Mouse (Mus musculus) embryonic facial prominence, embryonic 15.5 days (tissue): ENCODE data around the gene Ugt1a10. TPM values are rescaled to one million over a fixed set of nuclear protein-coding genes. Genes with fewer than 3 reads are reported as not detected.

ENCODE experiments used
- ATAC-seq: fragments of 200-750 bp; cut with Nextera tagmentation; 2 replicates; pipeline ENCODE4 v1.8.0; 2017; ENCODE audit warnings: low read depth, moderate TSS enrichment; ENCODE audit not compliant: insufficient number of reproducible peaks, low FRiP score, low TSS enrichment
- H3K27ac ChIP-seq: fragments of 300-500 bp; sonication (generic); replicated peaks from 2 replicates; pipeline ENCODE4 v1.5.1; 2015; ENCODE audit warnings: mild to moderate bottlenecking, inconsistent platforms
- H3K27me3 ChIP-seq: fragments of 300-500 bp; sonication (generic); 2 replicates; pipeline ENCODE4 v1.6.1; 2015; ENCODE audit warnings: inconsistent platforms
- H3K36me3 ChIP-seq: fragments of 300-500 bp; sonication (generic); 2 replicates; pipeline ENCODE4 v1.6.1; 2015; ENCODE audit warnings: mild to moderate bottlenecking, inconsistent platforms
- H3K4me1 ChIP-seq: fragments of 300-500 bp; sonication (generic); 2 replicates; pipeline ENCODE4 v1.6.1; 2015; ENCODE audit warnings: inconsistent platforms
- H3K4me2 ChIP-seq: fragments of 300-500 bp; sonication (generic); replicated peaks from 2 replicates; pipeline ENCODE4 v1.6.1; 2015; ENCODE audit warnings: mild to moderate bottlenecking, inconsistent platforms
- H3K4me3 ChIP-seq: fragments of 300-500 bp; sonication (generic); replicated peaks from 2 replicates; pipeline ENCODE4 v1.5.1; 2015; ENCODE audit warnings: mild to moderate bottlenecking, inconsistent platforms
- H3K9ac ChIP-seq: fragments of 300-500 bp; sonication (generic); 2 replicates; pipeline ENCODE4 v1.6.1; 2015; ENCODE audit warnings: inconsistent platforms
- H3K9me3 ChIP-seq: fragments of 300-500 bp; sonication (generic); replicated peaks from 2 replicates; pipeline ENCODE4 v1.6.1; 2016; ENCODE audit warnings: inconsistent platforms
- WGBS: fragments of 180-500 bp; shearing (Covaris S2); methylation state at CpG from one replicate; pipeline ENCODE4 v1.1.7; 2015; 5-methylcytosine and 5-hydroxymethylcytosine counted together
- polyA plus RNA-seq: library from polyadenylated mRNA; unstranded; fragments of >200 nt; fragmentation: Nextera tagmentation; extraction: Ambion mirVana; gene quantifications from 2 replicates; pipeline ENCODE4 v1.2.1, GENCODE M21; 2015

Ugt1a10 gene
- polyA plus RNA-seq, 1 experiment from 2014 or later: not detected

- Histone ChIP-seq H3K4me2 (no peak within 1 kb of the TSS), H3K4me1 (peaks cover 6% of the 10 kb centered on the region; the same call in 1 of the 2 replicates), H3K4me3 (no peak within 1 kb of the TSS), H3K9ac (no peak within 1 kb of the TSS), H3K27ac (no peak within 1 kb of the TSS), H3K36me3 (no peaks in the 10 kb centered on the region), H3K9me3 (no peaks in the 10 kb centered on the region), H3K27me3 (no peaks in the 10 kb centered on the region)
- WGBS: 80% methylated on average over 7 of the region's 7 CpGs
- ATAC-seq: no peak
Observed at GRCm38 (mm10) chr1:88200456-88200855, 145.3 kb downstream of the Ugt1a10 start, which contains the start of gene Ugt1a2. Gene Ugt1a2 (plus strand): TSS chr1:88200601.

GRCm38 (mm10) chr1:88205294-88205922 lies 150.2 kb downstream of the Ugt1a10 start, which contains the start of gene Dnajb3:
Gene Dnajb3 (minus strand): TSS chr1:88205782.
- Histone ChIP-seq H3K4me3 (peak within 1 kb of the TSS; percentile 54), H3K27ac (no peak within 1 kb of the TSS), H3K9me3 (no peaks in the 10 kb centered on the region), H3K4me1 (peaks cover 7% of the 10 kb centered on the region; the same call in 1 of the 2 replicates), H3K27me3 (no peaks in the 10 kb centered on the region), H3K4me2 (peak within 1 kb of the TSS; percentile 82), H3K9ac (peak within 1 kb of the TSS; percentile 59), H3K36me3 (no peaks in the 10 kb centered on the region)
- WGBS: 6% methylated on average over 62 of the region's 62 CpGs
- ATAC-seq: peak; percentile 97

- WGBS: 81% methylated on average over 2 of the region's 2 CpGs
Observed at GRCm38 (mm10) chr1:88206843-88207479, 151.8 kb downstream of the Ugt1a10 start.

GRCm38 (mm10) chr1:88211812-88212211 lies 156.6 kb downstream of the Ugt1a10 start, which contains the start of gene Ugt1a1:
Gene Ugt1a1 (plus strand): TSS chr1:88211959.
- H3K27me3 ChIP-seq: no peaks in the 10 kb centered on the region
- no peak within 1 kb of the TSS for H3K9ac ChIP-seq
- H3K27ac ChIP-seq: no peak within 1 kb of the TSS
- H3K4me1 ChIP-seq: no peaks in the 10 kb centered on the region
- H3K9me3 ChIP-seq: peaks cover 47% of the 10 kb centered on the region
- no peak for ATAC-seq
- no peak within 1 kb of the TSS for H3K4me2 ChIP-seq
- H3K4me3 ChIP-seq: no peak within 1 kb of the TSS
- H3K36me3 ChIP-seq: no peaks in the 10 kb centered on the region
- WGBS: 66% methylated on average over 8 of the region's 8 CpGs

More at GRCm38 (mm10) chr1:88206843-88207479, 151.8 kb downstream of the Ugt1a10 start:
- Histone ChIP-seq H3K4me3 (no peak overlapping the region), H3K27ac (no peak overlapping the region), H3K9me3 (peaks cover 7% of the 10 kb centered on the region), H3K36me3 (no peaks in the 10 kb centered on the region), H3K9ac (no peak overlapping the region), H3K4me2 (no peak overlapping the region), H3K4me1 (peaks cover 7% of the 10 kb centered on the region; the same call in 1 of the 2 replicates), H3K27me3 (no peaks in the 10 kb centered on the region)
- ATAC-seq: no peak

- no peak overlapping the region for H3K27ac ChIP-seq
- no peaks in the 10 kb centered on the region for H3K36me3 ChIP-seq
- H3K4me3 ChIP-seq: no peak overlapping the region
- H3K4me1 ChIP-seq: no peaks in the 10 kb centered on the region
- no peak overlapping the region for H3K9ac ChIP-seq
- no peak overlapping the region for H3K4me2 ChIP-seq
- peaks cover 52% of the 10 kb centered on the region for H3K9me3 ChIP-seq
- ATAC-seq: no peak
- H3K27me3 ChIP-seq: no peaks in the 10 kb centered on the region
- 58% methylated on average over 8 of the region's 8 CpGs for WGBS
Observed at GRCm38 (mm10) chr1:88212341-88213045, 157.3 kb downstream of the Ugt1a10 start.

GRCm38 (mm10) chr1:88213061-88213460 lies 157.9 kb downstream of the Ugt1a10 start:
- Histone ChIP-seq H3K9me3 (peaks cover 55% of the 10 kb centered on the region), H3K27me3 (no peaks in the 10 kb centered on the region), H3K4me2 (no peak overlapping the region), H3K36me3 (no peaks in the 10 kb centered on the region), H3K27ac (no peak overlapping the region), H3K9ac (no peak overlapping the region), H3K4me1 (no peaks in the 10 kb centered on the region), H3K4me3 (no peak overlapping the region)
- 70% methylated on average over 1 of the region's 1 CpGs for WGBS
- ATAC-seq: no peak

- H3K36me3 ChIP-seq: no peaks in the 10 kb centered on the region
- no peak overlapping the region for H3K27ac ChIP-seq
- no peak overlapping the region for H3K4me2 ChIP-seq
- peaks cover 55% of the 10 kb centered on the region for H3K9me3 ChIP-seq
- H3K4me1 ChIP-seq: no peaks in the 10 kb centered on the region
- H3K27me3 ChIP-seq: no peaks in the 10 kb centered on the region
- peak; percentile 9; the same call in 1 of the 2 replicates for ATAC-seq
- H3K9ac ChIP-seq: no peak overlapping the region
- WGBS: 78% methylated on average over 2 of the region's 2 CpGs
- H3K4me3 ChIP-seq: no peak overlapping the region
Observed at GRCm38 (mm10) chr1:88213766-88214461, 158.7 kb downstream of the Ugt1a10 start.

- H3K4me1 ChIP-seq: no peaks in the 10 kb centered on the region
- H3K36me3 ChIP-seq: no peaks in the 10 kb centered on the region
- H3K9me3 ChIP-seq: peaks cover 55% of the 10 kb centered on the region
- H3K9ac ChIP-seq: no peak overlapping the region
- H3K4me3 ChIP-seq: no peak overlapping the region
- no peaks in the 10 kb centered on the region for H3K27me3 ChIP-seq
- H3K27ac ChIP-seq: no peak overlapping the region
- no peak overlapping the region for H3K4me2 ChIP-seq
- 0 out of 2 replicates have a peak, but pooled peaks have one; percentile 5 for ATAC-seq
- WGBS: 77% methylated on average over 2 of the region's 2 CpGs
Observed at GRCm38 (mm10) chr1:88214462-88214952, 159.3 kb downstream of the Ugt1a10 start.

GRCm38 (mm10) chr1:88215466-88216380 lies 160.5 kb downstream of the Ugt1a10 start:
- H3K9me3 ChIP-seq: peaks cover 55% of the 10 kb centered on the region
- no peak overlapping the region for H3K4me3 ChIP-seq
- H3K36me3 ChIP-seq: no peaks in the 10 kb centered on the region
- no peak for ATAC-seq
- H3K4me2 ChIP-seq: no peak overlapping the region
- H3K27me3 ChIP-seq: no peaks in the 10 kb centered on the region
- H3K27ac ChIP-seq: no peak overlapping the region
- H3K9ac ChIP-seq: no peak overlapping the region
- 69% methylated on average over 10 of the region's 10 CpGs for WGBS
- no peaks in the 10 kb centered on the region for H3K4me1 ChIP-seq

- peaks cover 52% of the 10 kb centered on the region for H3K9me3 ChIP-seq
- H3K27me3 ChIP-seq: no peaks in the 10 kb centered on the region
- H3K4me1 ChIP-seq: no peaks in the 10 kb centered on the region
- no peak overlapping the region for H3K9ac ChIP-seq
- H3K36me3 ChIP-seq: no peaks in the 10 kb centered on the region
- H3K27ac ChIP-seq: no peak overlapping the region
- 48% methylated on average over 2 of the region's 2 CpGs for whole genome bisulfite sequencing
- H3K4me3 ChIP-seq: no peak overlapping the region
- ATAC-seq: no peak
- no peak overlapping the region for H3K4me2 ChIP-seq
Observed at GRCm38 (mm10) chr1:88216551-88216950, 161.4 kb downstream of the Ugt1a10 start.
